Mouse (Mus musculus) hindbrain, embryonic 14.5 days (tissue): ENCODE measurements around the gene Olfr1385. TPM values are rescaled to one million over a fixed set of nuclear protein-coding genes. Genes with fewer than 3 reads are reported as not detected.

ENCODE experiments used
- polyA plus RNA-seq: library from polyadenylated mRNA; unstranded; fragments of >200 nt; fragmentation: Nextera tagmentation; extraction: Ambion mirVana; gene quantifications from 2 replicates; pipeline ENCODE4 v1.2.1, GENCODE M21; 2014

Gene Olfr1385
- polyA plus RNA-seq, 1 experiment from 2014 or later: not detected

Other genes starting within 250 kb of the Olfr1385 start
- 31.0 and 31.1 TPM in 2 replicates for gene Mgat1, start 244.9 kb upstream of the Olfr1385 start, polyA plus RNA-seq
- not detected in 2 replicates for gene Olfr1393, start 210.8 kb upstream of the Olfr1385 start, polyA plus RNA-seq
- not detected in 2 replicates for gene Olfr1392, start 203.8 kb upstream of the Olfr1385 start, polyA plus RNA-seq
- gene Olfr10, start 184.3 kb upstream of the Olfr1385 start, polyA plus RNA-seq: 0.07 TPM in 1 of 2 replicates, not detected in the other
- not detected in 2 replicates for gene Olfr1391, start 166.3 kb upstream of the Olfr1385 start, polyA plus RNA-seq
- gene Olfr1390, start 153.9 kb upstream of the Olfr1385 start, polyA plus RNA-seq: not detected in 2 replicates
- not detected in 2 replicates for gene Olfr1389, start 66.0 kb upstream of the Olfr1385 start, polyA plus RNA-seq
- gene Olfr1388, start 52.4 kb upstream of the Olfr1385 start, polyA plus RNA-seq: 0.07 TPM in 1 of 2 replicates, not detected in the other
- gene Olfr1387, start 33.7 kb upstream of the Olfr1385 start, polyA plus RNA-seq: not detected in 2 replicates
- gene Olfr1386, start 24.0 kb upstream of the Olfr1385 start, polyA plus RNA-seq: not detected in 2 replicates
- not detected in 2 replicates for gene Olfr1384, start 17.7 kb downstream of the Olfr1385 start, polyA plus RNA-seq
- gene Olfr1383, start 30.6 kb downstream of the Olfr1385 start, polyA plus RNA-seq: not detected in 2 replicates
- gene Olfr1382, start 39.2 kb downstream of the Olfr1385 start, polyA plus RNA-seq: not detected in 2 replicates
- not detected in 2 replicates for gene Olfr1381, start 54.4 kb downstream of the Olfr1385 start, polyA plus RNA-seq
- gene Olfr1380, start 67.8 kb downstream of the Olfr1385 start, polyA plus RNA-seq: not detected in 2 replicates
- gene Flt4, start 120.2 kb downstream of the Olfr1385 start, polyA plus RNA-seq: 2.2 and 2.8 TPM in 2 replicates
- not detected in 2 replicates for gene Scgb3a1, start 174.5 kb downstream of the Olfr1385 start, polyA plus RNA-seq
- gene Cnot6, start 223.7 kb downstream of the Olfr1385 start, polyA plus RNA-seq: 40.1 and 42.1 TPM in 2 replicates